Mouse (Mus musculus) G1E (cell line): ENCODE data around the gene Hnrnpa1.

Experiments used
- CTCF ChIP-seq: IDR thresholded peaks from 2 replicates; pipeline ENCODE4 v1.5.1; 2012; ENCODE audit warnings: low read depth, low read length, inconsistent platforms, mixed read lengths
- GATA1 ChIP-seq: IDR thresholded peaks from 2 replicates; pipeline ENCODE4 v1.6.1; 2012; ENCODE audit warnings: borderline replicate concordance, low read length, inconsistent platforms, mixed read lengths
- POLR2AphosphoS5 ChIP-seq: IDR thresholded peaks from 2 replicates; pipeline ENCODE4 v1.6.1; 2012; ENCODE audit warnings: low read depth, low read length, inconsistent platforms; ENCODE audit not compliant: insufficient replicate concordance
- TAL1 ChIP-seq: conservative IDR thresholded peaks from 2 replicates; pipeline ENCODE4 v1.6.1; 2012; ENCODE audit warnings: low read depth, low read length, inconsistent platforms, mixed read lengths

DNA sequence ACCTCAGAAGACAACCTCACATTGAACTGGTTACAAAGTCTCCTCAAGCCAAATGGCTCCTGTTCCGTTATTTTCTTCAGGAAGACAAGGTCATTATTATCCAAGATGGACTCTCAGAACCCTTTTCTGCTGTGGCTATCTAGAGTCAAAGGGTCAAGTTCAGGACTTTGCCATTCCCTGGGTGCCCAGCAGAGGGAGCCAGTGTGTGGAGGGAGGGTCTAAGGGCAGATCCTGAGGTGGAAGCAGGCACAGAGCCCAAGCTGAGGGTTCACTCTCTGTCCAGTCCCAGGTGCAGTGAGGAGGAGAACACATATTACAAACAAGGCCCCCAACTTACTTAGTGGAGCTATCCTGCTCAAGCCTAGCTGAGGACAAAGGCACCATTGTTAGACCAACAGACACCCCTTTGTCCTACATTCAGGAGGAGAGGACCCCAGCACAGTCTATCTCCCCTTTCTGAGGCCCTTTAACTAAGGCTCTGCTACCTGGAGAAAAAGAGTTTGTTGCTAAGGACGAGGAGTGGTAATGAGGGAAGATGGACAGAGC lies 10.0 kb downstream of the Hnrnpa1 start:
- TF ChIP-seq CTCF (peak; percentile 94), POLR2AphosphoS5 (no peak; the same call in 1 of the 2 replicates), GATA1 (no peak), TAL1 (no peak)
